ENCODE assay signal across 34 mouse cellular contexts in the genomic region with DNA sequence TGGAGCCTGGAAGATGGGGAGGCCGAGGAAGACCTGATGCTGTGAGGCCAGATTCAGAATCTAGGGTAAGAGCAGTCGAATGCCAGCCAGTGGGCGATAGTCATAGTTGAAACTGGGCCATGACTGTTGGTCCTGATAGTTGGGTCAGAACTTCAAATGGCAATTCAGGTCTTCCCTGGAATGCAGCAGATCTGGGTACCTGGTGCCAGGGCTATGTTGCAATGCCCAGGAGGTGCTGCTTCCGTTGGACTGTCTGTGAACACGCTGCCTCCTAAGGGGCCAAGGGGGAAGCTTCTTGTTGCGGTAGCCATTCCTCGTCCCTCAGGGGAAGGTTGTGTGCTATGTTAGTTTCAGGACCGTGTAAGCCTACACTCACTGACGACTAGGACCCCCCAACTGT. TPM values are rescaled to one million over a fixed set of nuclear protein-coding genes. Genes with fewer than 3 reads are reported as not detected.
"Had no signal": no experiment of that assay in that cellular context is flagged by ENCODE, and none has a peak within 500 bp of the region (broad histone marks: within the 10 kb centered on the region; RNA-seq: fewer than 3 reads in every experiment).

No protein-coding gene starts in this region.

- H3K4me3 ChIP-seq: embryonic facial prominence, embryonic 10.5 days; embryonic facial prominence, embryonic 12.5 days; embryonic facial prominence, embryonic 13.5 days; embryonic facial prominence, embryonic 15.5 days; erythroblast, embryonic 14.5 days; forebrain, embryonic 10.5 days; forebrain, embryonic 12.5 days; forebrain, embryonic 13.5 days; forebrain, embryonic 15.5 days; gastrocnemius, adult 2 months; heart, adult 2 months; heart, embryonic 10.5 days had no signal

- H3K27me3 ChIP-seq: embryonic facial prominence, embryonic 12.5 days; embryonic facial prominence, embryonic 15.5 days; forebrain, embryonic 12.5 days; forebrain, embryonic 13.5 days; forebrain, embryonic 15.5 days had no signal

- H3K9me3 ChIP-seq: embryonic facial prominence, embryonic 10.5 days; embryonic facial prominence, embryonic 12.5 days; embryonic facial prominence, embryonic 13.5 days; embryonic facial prominence, embryonic 15.5 days; forebrain, embryonic 10.5 days; forebrain, embryonic 12.5 days; forebrain, embryonic 13.5 days; forebrain, embryonic 15.5 days; heart, embryonic 10.5 days had no signal

- DNase-seq: cerebellum, adult 9-11 months; cerebellum, postnatal 10 days; cerebellum, postnatal 14 days; cerebellum, postnatal 25 days; cerebellum, postnatal 36 days; embryo, embryonic 11 days; forebrain, postnatal 0 days; gastrocnemius, adult 2 months; gastrocnemius, postnatal 10 days; gastrocnemius, postnatal 14 days; gastrocnemius, postnatal 25 days; gastrocnemius, postnatal 36 days; heart, adult 11 months; heart, adult 18-20 months; heart, adult 2 months had no signal

- H3K36me3 ChIP-seq: embryonic facial prominence, embryonic 10.5 days; embryonic facial prominence, embryonic 12.5 days; embryonic facial prominence, embryonic 13.5 days; embryonic facial prominence, embryonic 15.5 days; forebrain, embryonic 10.5 days; forebrain, embryonic 12.5 days; forebrain, embryonic 15.5 days; heart, embryonic 10.5 days had no signal

- ATAC-seq: forebrain, embryonic 13.5 days; forebrain, embryonic 14.5 days; forebrain, embryonic 15.5 days; forebrain, embryonic 16.5 days; forebrain, postnatal 0 days had no signal

- H3K9ac ChIP-seq: embryonic facial prominence, embryonic 12.5 days; embryonic facial prominence, embryonic 13.5 days; embryonic facial prominence, embryonic 15.5 days; forebrain, embryonic 12.5 days; forebrain, embryonic 13.5 days; forebrain, embryonic 15.5 days; forebrain, postnatal 0 days had no signal

- H3K4me2 ChIP-seq: embryonic facial prominence, embryonic 12.5 days; embryonic facial prominence, embryonic 13.5 days; embryonic facial prominence, embryonic 15.5 days; forebrain, embryonic 12.5 days; forebrain, embryonic 13.5 days; forebrain, embryonic 15.5 days; heart, embryonic 11.5 days had no signal

- H3K27ac ChIP-seq: embryonic facial prominence, embryonic 10.5 days; embryonic facial prominence, embryonic 12.5 days; embryonic facial prominence, embryonic 13.5 days; embryonic facial prominence, embryonic 15.5 days; forebrain, embryonic 10.5 days; forebrain, embryonic 12.5 days; forebrain, embryonic 13.5 days; forebrain, embryonic 15.5 days; gastrocnemius, adult 2 months; heart, adult 2 months; heart, embryonic 10.5 days had no signal

- H3K4me1 ChIP-seq: embryonic facial prominence, embryonic 10.5 days; embryonic facial prominence, embryonic 12.5 days; embryonic facial prominence, embryonic 13.5 days; embryonic facial prominence, embryonic 15.5 days; forebrain, embryonic 10.5 days; forebrain, embryonic 12.5 days; forebrain, embryonic 13.5 days; forebrain, embryonic 15.5 days; heart, embryonic 10.5 days had no signal

RNA-seq across cellular contexts. Expression of a gene that starts 25.8 kb away (rescaled TPM):
- total RNA-seq: common myeloid progenitor, adult 5-6 weeks; forebrain, postnatal 0 days; gastrocnemius, adult 18-20 months; gastrocnemius, adult 2 months; gastrocnemius, adult 8-10 months; gastrocnemius, postnatal 10 days; gastrocnemius, postnatal 14 days; gastrocnemius, postnatal 25 days; gastrocnemius, postnatal 36 days; gastrocnemius, postnatal 4 days; heart, adult 18-20 months; heart, adult 2 months had no signal
- polyA plus RNA-seq: embryonic facial prominence, embryonic 11.5 days; forebrain, embryonic 10.5 days; forebrain, embryonic 11.5 days; forebrain, embryonic 12.5 days; forebrain, embryonic 13.5 days; forebrain, embryonic 14.5 days; forebrain, embryonic 15.5 days; forebrain, embryonic 16.5 days; heart, adult 2 months; heart, embryonic 10.5 days; heart, embryonic 11.5 days had no signal
